Mouse (Mus musculus) intestine, embryonic 14.5 days (tissue): ENCODE measurements around the gene Olfr1320. TPM values are rescaled to one million over a fixed set of nuclear protein-coding genes. Genes with fewer than 3 reads are reported as not detected.
"Not testable (repeated sequence)": the region's sequence is repeated elsewhere in the genome, so short reads cannot be mapped to it uniquely, and the experiment has no call there.

ENCODE experiments used
- ATAC-seq: fragments of 200-750 bp; cut with Nextera tagmentation; replicated peaks from 2 replicates; pipeline ENCODE4 v1.8.0; 2017; ENCODE audit warnings: low read depth, moderate number of reproducible peaks, moderate TSS enrichment, moderate library complexity; ENCODE audit not compliant: low FRiP score, low TSS enrichment
- DNase-seq: peaks from one replicate; pipeline ENCODE4 v3.0.0-alpha.2; 2018; ENCODE audit warnings: low spot score
- H3K27ac ChIP-seq: fragments of 300-500 bp; sonication (generic); 2 replicates; pipeline ENCODE4 v1.5.1; 2014; ENCODE audit warnings: low read depth, mild to moderate bottlenecking, control low read depth
- H3K27me3 ChIP-seq: fragments of 300-500 bp; sonication (generic); replicated peaks from 2 replicates; pipeline ENCODE4 v1.6.1; 2014; ENCODE audit warnings: low read length, control low read depth; ENCODE audit not compliant: control insufficient read depth, insufficient read depth
- H3K36me3 ChIP-seq: fragments of 300-500 bp; sonication (generic); 2 replicates; pipeline ENCODE4 v1.6.1; 2014; ENCODE audit warnings: low read length, control low read depth; ENCODE audit not compliant: control insufficient read depth, insufficient read depth
- H3K4me1 ChIP-seq: fragments of 300-500 bp; sonication (generic); replicated peaks from 2 replicates; pipeline ENCODE4 v1.6.1; 2014; ENCODE audit warnings: low read length, control low read depth, mixed read lengths; ENCODE audit not compliant: control insufficient read depth, insufficient read depth
- H3K4me2 ChIP-seq: fragments of 300-500 bp; sonication (generic); 2 replicates; pipeline ENCODE4 v1.6.1; 2014; ENCODE audit warnings: low read length
- H3K4me3 ChIP-seq: fragments of 300-500 bp; sonication (generic); 2 replicates; pipeline ENCODE4 v1.5.1; 2014; ENCODE audit warnings: low read depth, low read length, control low read depth, mixed read lengths
- H3K9ac ChIP-seq: fragments of 300-500 bp; sonication (generic); 2 replicates; pipeline ENCODE4 v1.6.1; 2014; ENCODE audit warnings: mild to moderate bottlenecking, low read length
- H3K9me3 ChIP-seq: fragments of 300-500 bp; sonication (generic); 2 replicates; pipeline ENCODE4 v1.6.1; 2016; ENCODE audit warnings: low read length, control low read depth; ENCODE audit not compliant: control insufficient read depth
- whole genome bisulfite sequencing: fragments of 180-500 bp; shearing (Covaris S2); extraction: QIAGEN DNeasy Blood & Tissue Kit; methylation state at CpG from one replicate; pipeline ENCODE4 v1.1.7; 2014; 5-methylcytosine and 5-hydroxymethylcytosine counted together
- polyA plus RNA-seq: library from polyadenylated mRNA; unstranded; fragments of >200 nt; fragmentation: Nextera tagmentation; extraction: Ambion mirVana; gene quantifications from 2 replicates; pipeline ENCODE4 v1.2.1, GENCODE M21; 2014

Olfr1320 gene
- polyA plus RNA-seq: not detected in 2 replicates

DNA sequence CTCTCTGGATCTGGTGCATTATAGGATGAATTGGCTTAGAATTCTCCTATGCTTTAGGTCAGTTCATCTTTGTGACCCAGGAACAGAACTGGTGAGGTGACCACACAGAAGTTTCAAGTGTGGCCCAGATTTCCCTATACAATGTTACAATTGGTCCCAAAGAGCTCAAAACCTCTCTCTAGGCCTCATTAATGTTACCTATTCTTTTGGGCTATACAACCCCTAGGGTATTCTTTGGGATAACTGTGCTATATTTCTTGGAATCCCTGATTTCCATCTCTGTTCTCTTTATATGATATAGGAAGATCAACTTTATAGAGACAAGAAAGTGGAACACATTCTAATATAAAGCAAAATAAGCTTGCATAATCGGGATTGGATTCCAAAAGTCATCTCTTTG, at the start of gene Olfr1320:
Olfr1320 (plus strand) TSS at position 301 of the 400 bp plus-strand sequence.
- H3K9me3 ChIP-seq: no peaks in the 10 kb centered on the region
- no peak within 1 kb of the TSS for H3K9ac ChIP-seq
- no peak within 1 kb of the TSS for H3K27ac ChIP-seq
- no peaks in the 10 kb centered on the region for H3K36me3 ChIP-seq
- no peak for DNase-seq
- ATAC-seq: no peak
- no peaks in the 10 kb centered on the region for H3K27me3 ChIP-seq
- no peak within 1 kb of the TSS for H3K4me3 ChIP-seq
- no peak within 1 kb of the TSS for H3K4me2 ChIP-seq
- no peaks in the 10 kb centered on the region for H3K4me1 ChIP-seq
- WGBS: 89% methylated on average over 1 of the region's 1 CpGs

DNA sequence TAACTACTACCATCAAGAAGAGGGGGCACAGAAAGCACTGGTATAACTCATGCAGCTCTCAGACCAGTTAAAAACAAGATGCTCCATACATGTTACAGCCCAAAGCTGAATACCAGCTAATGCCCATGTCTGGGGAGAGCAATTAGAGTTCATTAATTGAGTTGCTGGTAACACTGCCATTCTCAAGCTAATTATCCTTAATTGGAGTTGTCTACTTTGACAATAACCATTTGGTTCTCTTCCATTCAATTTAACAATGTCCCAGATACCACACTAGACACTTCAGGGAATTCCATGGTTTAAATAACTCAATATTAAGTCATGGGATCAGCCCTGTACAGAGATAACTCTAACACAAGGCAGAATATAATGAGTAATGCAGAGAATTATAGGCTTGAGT, 44.6 kb upstream of the Olfr1320 start:
- Histone ChIP-seq H3K4me3 (no peak overlapping the region), H3K36me3 (no peaks in the 10 kb centered on the region), H3K27ac (no peak overlapping the region), H3K4me2 (no peak overlapping the region), H3K4me1 (no peaks in the 10 kb centered on the region), H3K9me3 (no peaks in the 10 kb centered on the region), H3K27me3 (no peaks in the 10 kb centered on the region), H3K9ac (no peak overlapping the region)
- no peak for ATAC-seq
- DNase-seq: no peak

DNA sequence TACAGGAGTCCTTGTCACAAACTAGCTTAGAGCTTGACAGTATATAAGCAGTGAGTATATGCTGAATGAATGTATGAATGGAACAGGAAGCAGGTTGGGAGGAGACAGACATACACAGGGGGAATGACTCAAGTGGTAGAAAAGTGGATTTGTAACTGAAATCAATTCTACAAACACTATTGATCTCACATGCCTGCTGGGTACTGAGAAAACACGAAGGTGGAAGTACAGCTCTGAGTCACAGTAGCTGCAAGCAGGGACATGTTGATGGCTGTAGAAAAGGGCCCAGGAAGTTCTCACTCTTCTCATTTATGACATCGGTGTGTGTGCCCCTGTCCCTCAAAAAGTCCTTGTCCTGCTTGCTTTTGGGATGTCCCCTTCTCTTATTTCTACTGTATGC, 40.9 kb upstream of the Olfr1320 start:
- no peak overlapping the region for H3K4me2 ChIP-seq
- H3K4me3 ChIP-seq: no peak overlapping the region
- no peaks in the 10 kb centered on the region for H3K36me3 ChIP-seq
- no peak for ATAC-seq
- no peak for DNase-seq
- WGBS: 70% methylated on average over 2 of the region's 2 CpGs
- no peaks in the 10 kb centered on the region for H3K27me3 ChIP-seq
- no peak overlapping the region for H3K9ac ChIP-seq
- no peaks in the 10 kb centered on the region for H3K4me1 ChIP-seq
- H3K9me3 ChIP-seq: no peaks in the 10 kb centered on the region
- H3K27ac ChIP-seq: no peak overlapping the region

GRCm38 (mm10) chrX:49660781-49661180, 11.4 kb upstream of the Olfr1320 start:
- H3K4me2 ChIP-seq, ATAC-seq, H3K36me3 ChIP-seq, H3K27me3 ChIP-seq, H3K4me3 ChIP-seq, DNase-seq, H3K9ac ChIP-seq, H3K4me1 ChIP-seq, H3K9me3 ChIP-seq, H3K27ac ChIP-seq: not testable (repeated sequence)
- WGBS: 81% methylated on average over 26 of the region's 29 CpGs

Other genes starting within 250 kb of the Olfr1320 start
- gene Arhgap36, start 208.4 kb upstream of the Olfr1320 start, polyA plus RNA-seq: 1.5 and 2.6 TPM in 2 replicates
- not detected in 2 replicates for gene Olfr1321, start 62.7 kb downstream of the Olfr1320 start, polyA plus RNA-seq
- gene Igsf1, start 125.4 kb downstream of the Olfr1320 start, polyA plus RNA-seq: 2.1 and 2.2 TPM in 2 replicates
- gene Olfr1322, start 219.2 kb downstream of the Olfr1320 start, polyA plus RNA-seq: not detected in 2 replicates